Mouse (Mus musculus): ENCODE data around the gene Coq8a.

DNA sequence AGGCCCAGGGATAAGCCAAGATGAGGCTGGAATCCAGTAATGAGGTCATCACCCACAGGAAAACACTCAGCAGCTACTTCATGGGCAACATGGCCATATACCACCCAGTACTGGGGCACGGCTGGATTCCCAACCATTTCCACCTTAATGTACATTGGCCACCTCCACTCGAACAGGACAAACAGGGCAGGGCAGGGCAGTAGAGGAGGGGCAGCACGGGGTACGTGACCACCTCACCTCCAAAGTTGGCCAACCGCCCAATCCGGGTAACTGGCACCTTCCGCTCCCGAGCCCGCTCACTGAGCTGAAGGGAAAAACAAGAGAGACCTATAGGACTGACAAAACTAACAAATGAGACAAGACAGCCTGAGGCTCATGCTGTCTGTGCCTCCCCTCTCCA lies 21.1 kb downstream of the Coq8a start:
- TF ChIP-seq CTCF (IDR thresholded peaks at IDR 0.05; ENCODE audit: low read depth, low read length) (no peak), POLR2A (IDR thresholded peaks at IDR 0.05; ENCODE audit: borderline replicate concordance, low read depth, low read length) (no peak)
